Mouse (Mus musculus) forebrain, embryonic 15.5 days (tissue): ENCODE measurements around the gene Tsc22d1. TPM values are rescaled to one million over a fixed set of nuclear protein-coding genes. Genes with fewer than 3 reads are reported as not detected.

Experiments
- ATAC-seq: fragments of 200-750 bp; cut with Nextera tagmentation; replicated peaks from 2 replicates; pipeline ENCODE4 v1.8.0; 2017; ENCODE audit warnings: mild to moderate bottlenecking, moderate TSS enrichment, moderate library complexity
- H3K27ac ChIP-seq: fragments of 300-500 bp; sonication (generic); replicated peaks from 2 replicates; pipeline ENCODE4 v1.5.1; 2015; ENCODE audit warnings: mild to moderate bottlenecking, inconsistent platforms
- H3K27me3 ChIP-seq: fragments of 300-500 bp; sonication (generic); 2 replicates; pipeline ENCODE4 v1.6.1; 2015; ENCODE audit warnings: inconsistent platforms
- H3K36me3 ChIP-seq: fragments of 300-500 bp; sonication (generic); 2 replicates; pipeline ENCODE4 v1.6.1; 2015; ENCODE audit warnings: mild to moderate bottlenecking, inconsistent platforms
- H3K4me1 ChIP-seq: fragments of 300-500 bp; sonication (generic); 2 replicates; pipeline ENCODE4 v1.6.1; 2015; ENCODE audit warnings: inconsistent platforms
- H3K4me2 ChIP-seq: fragments of 300-500 bp; sonication (generic); replicated peaks from 2 replicates; pipeline ENCODE4 v1.6.1; 2015; ENCODE audit warnings: mild to moderate bottlenecking, inconsistent platforms
- H3K4me3 ChIP-seq: fragments of 300-500 bp; sonication (generic); 2 replicates; pipeline ENCODE4 v1.5.1; 2015; ENCODE audit warnings: mild to moderate bottlenecking, inconsistent platforms
- H3K9ac ChIP-seq: fragments of 300-500 bp; sonication (generic); replicated peaks from 2 replicates; pipeline ENCODE4 v1.6.1; 2015; ENCODE audit warnings: mild to moderate bottlenecking, inconsistent platforms
- H3K9me3 ChIP-seq: fragments of 300-500 bp; sonication (generic); 2 replicates; pipeline ENCODE4 v1.6.1; 2016; ENCODE audit warnings: inconsistent platforms
- WGBS: fragments of 180-500 bp; shearing (Covaris S2); methylation state at CpG from one replicate; pipeline ENCODE4 v1.1.7; 2015; ENCODE audit warnings: mixed read lengths; 5-methylcytosine and 5-hydroxymethylcytosine counted together
- polyA plus RNA-seq: library from polyadenylated mRNA; unstranded; fragments of >200 nt; fragmentation: Nextera tagmentation; extraction: Ambion mirVana; gene quantifications from 2 replicates; pipeline ENCODE4 v1.2.1, GENCODE M21; 2015

Tsc22d1 gene
- polyA plus RNA-seq, 1 experiment from 2014 or later, result 711 TPM

- no peak for ATAC-seq
Measured at GRCm38 (mm10) chr14:76507804-76508500, 93.2 kb downstream of the Tsc22d1 start.

GRCm38 (mm10) chr14:76508701-76509100 lies 93.9 kb downstream of the Tsc22d1 start:
- Histone ChIP-seq H3K27ac (no peak overlapping the region), H3K9ac (no peak overlapping the region), H3K4me3 (no peak overlapping the region), H3K4me2 (no peak overlapping the region), H3K4me1 (peaks cover 25% of the 10 kb centered on the region), H3K27me3 (no peaks in the 10 kb centered on the region), H3K9me3 (no peaks in the 10 kb centered on the region), H3K36me3 (peaks cover 19% of the 10 kb centered on the region)
- ATAC-seq, result no peak
- WGBS, result 78% methylated on average over 10 of the region's 10 CpGs

More at GRCm38 (mm10) chr14:76507804-76508500, 93.2 kb downstream of the Tsc22d1 start:
- Histone ChIP-seq H3K9ac (no peak overlapping the region), H3K27ac (no peak overlapping the region), H3K9me3 (no peaks in the 10 kb centered on the region), H3K4me3 (no peak overlapping the region), H3K4me1 (peaks cover 25% of the 10 kb centered on the region), H3K27me3 (no peaks in the 10 kb centered on the region), H3K4me2 (peak overlapping the region; percentile 91; the same call in 1 of the 2 replicates), H3K36me3 (peaks cover 19% of the 10 kb centered on the region)
- 88% methylated on average over 9 of the region's 9 CpGs for WGBS

- peaks cover 18% of the 10 kb centered on the region for H3K36me3 ChIP-seq
- H3K9me3 ChIP-seq, result no peaks in the 10 kb centered on the region
- no peak for ATAC-seq
- H3K27ac ChIP-seq, result no peak overlapping the region
- no peak overlapping the region for H3K9ac ChIP-seq
- WGBS, result 90% methylated on average over 7 of the region's 7 CpGs
- H3K4me3 ChIP-seq, result no peak overlapping the region
- peaks cover 20% of the 10 kb centered on the region for H3K4me1 ChIP-seq
- H3K4me2 ChIP-seq, result no peak overlapping the region
- no peaks in the 10 kb centered on the region for H3K27me3 ChIP-seq
Measured at GRCm38 (mm10) chr14:76511971-76512370, 97.2 kb downstream of the Tsc22d1 start.

- ATAC-seq, result 0 out of 2 replicates have a peak, but pooled peaks have one; percentile 33
- H3K27me3 ChIP-seq, result no peaks in the 10 kb centered on the region
- H3K27ac ChIP-seq, result 0 out of 2 replicates have a peak overlapping the region, but pooled peaks have one; percentile 21
- no peak overlapping the region; the same call in 1 of the 2 replicates for H3K9ac ChIP-seq
- H3K4me2 ChIP-seq, result no peak overlapping the region
- H3K36me3 ChIP-seq, result 0 out of 2 replicates have a peak, but pooled peaks cover 6% of the 10 kb centered on the region
- H3K4me3 ChIP-seq, result no peak overlapping the region
- H3K4me1 ChIP-seq, result peaks cover 8% of the 10 kb centered on the region
- no peaks in the 10 kb centered on the region for H3K9me3 ChIP-seq
- whole genome bisulfite sequencing, result 19% methylated on average over 11 of the region's 11 CpGs
Measured at GRCm38 (mm10) chr14:76513395-76514049, 98.8 kb downstream of the Tsc22d1 start.

- Histone ChIP-seq H3K9ac (no peak overlapping the region), H3K36me3 (0 out of 2 replicates have a peak, but pooled peaks cover 6% of the 10 kb centered on the region), H3K9me3 (no peaks in the 10 kb centered on the region), H3K4me1 (peaks cover 8% of the 10 kb centered on the region), H3K4me2 (no peak overlapping the region), H3K27ac (no peak overlapping the region), H3K27me3 (no peaks in the 10 kb centered on the region), H3K4me3 (no peak overlapping the region)
- WGBS, result 41% methylated on average over 6 of the region's 6 CpGs
- no peak for ATAC-seq
Measured at GRCm38 (mm10) chr14:76514050-76514585, 99.4 kb downstream of the Tsc22d1 start.

- no peaks in the 10 kb centered on the region for H3K36me3 ChIP-seq
- H3K9ac ChIP-seq, result no peak overlapping the region
- 63% methylated on average over 7 of the region's 7 CpGs for WGBS
- H3K4me3 ChIP-seq, result no peak overlapping the region
- H3K9me3 ChIP-seq, result no peaks in the 10 kb centered on the region
- no peak overlapping the region for H3K27ac ChIP-seq
- peaks cover 8% of the 10 kb centered on the region for H3K4me1 ChIP-seq
- no peaks in the 10 kb centered on the region for H3K27me3 ChIP-seq
- ATAC-seq, result no peak
- H3K4me2 ChIP-seq, result no peak overlapping the region
Measured at GRCm38 (mm10) chr14:76515620-76516019, 100.9 kb downstream of the Tsc22d1 start.

- no peak overlapping the region for H3K27ac ChIP-seq
- WGBS, result 91% methylated on average over 5 of the region's 5 CpGs
- ATAC-seq, result no peak
- H3K4me3 ChIP-seq, result no peak overlapping the region
- H3K27me3 ChIP-seq, result no peaks in the 10 kb centered on the region
- H3K4me2 ChIP-seq, result no peak overlapping the region
- no peaks in the 10 kb centered on the region for H3K9me3 ChIP-seq
- peaks cover 8% of the 10 kb centered on the region for H3K4me1 ChIP-seq
- H3K36me3 ChIP-seq, result no peaks in the 10 kb centered on the region
- H3K9ac ChIP-seq, result no peak overlapping the region
Measured at GRCm38 (mm10) chr14:76518217-76518616, 103.5 kb downstream of the Tsc22d1 start.

GRCm38 (mm10) chr14:76520606-76521005 lies 105.8 kb downstream of the Tsc22d1 start:
- H3K4me2 ChIP-seq, result no peak overlapping the region
- no peaks in the 10 kb centered on the region for H3K9me3 ChIP-seq
- H3K27ac ChIP-seq, result no peak overlapping the region
- 70% methylated on average over 4 of the region's 4 CpGs for WGBS
- no peak overlapping the region for H3K4me3 ChIP-seq
- H3K9ac ChIP-seq, result no peak overlapping the region
- ATAC-seq, result no peak
- no peaks in the 10 kb centered on the region for H3K27me3 ChIP-seq
- H3K36me3 ChIP-seq, result no peaks in the 10 kb centered on the region
- H3K4me1 ChIP-seq, result no peaks in the 10 kb centered on the region

- Histone ChIP-seq H3K27me3 (no peaks in the 10 kb centered on the region), H3K27ac (no peak overlapping the region), H3K9me3 (no peaks in the 10 kb centered on the region), H3K4me2 (no peak overlapping the region), H3K4me3 (no peak overlapping the region), H3K36me3 (no peaks in the 10 kb centered on the region), H3K4me1 (no peaks in the 10 kb centered on the region), H3K9ac (no peak overlapping the region)
- ATAC-seq, result no peak
- 98% methylated on average over 3 of the region's 3 CpGs for WGBS
Measured at GRCm38 (mm10) chr14:76521308-76521707, 106.5 kb downstream of the Tsc22d1 start.

- no peak overlapping the region for H3K9ac ChIP-seq
- H3K27me3 ChIP-seq, result no peaks in the 10 kb centered on the region
- no peak for ATAC-seq
- no peak overlapping the region for H3K4me2 ChIP-seq
- WGBS, result 89% methylated on average over 1 of the region's 1 CpGs
- H3K27ac ChIP-seq, result no peak overlapping the region
- H3K9me3 ChIP-seq, result no peaks in the 10 kb centered on the region
- H3K36me3 ChIP-seq, result no peaks in the 10 kb centered on the region
- H3K4me1 ChIP-seq, result no peaks in the 10 kb centered on the region
- H3K4me3 ChIP-seq, result no peak overlapping the region
Measured at GRCm38 (mm10) chr14:76523344-76523743, 108.6 kb downstream of the Tsc22d1 start.

- 91% methylated on average over 6 of the region's 6 CpGs for WGBS
- ATAC-seq, result no peak
- H3K36me3 ChIP-seq, result no peaks in the 10 kb centered on the region
- H3K27me3 ChIP-seq, result no peaks in the 10 kb centered on the region
- no peaks in the 10 kb centered on the region for H3K4me1 ChIP-seq
- no peak overlapping the region for H3K4me3 ChIP-seq
- H3K9me3 ChIP-seq, result no peaks in the 10 kb centered on the region
- H3K27ac ChIP-seq, result no peak overlapping the region
- H3K4me2 ChIP-seq, result no peak overlapping the region
- H3K9ac ChIP-seq, result no peak overlapping the region
Measured at GRCm38 (mm10) chr14:76526467-76526866, 111.7 kb downstream of the Tsc22d1 start.

- 95% methylated on average over 20 of the region's 20 CpGs for WGBS
- Histone ChIP-seq H3K36me3 (no peaks in the 10 kb centered on the region), H3K4me3 (no peak overlapping the region), H3K4me2 (no peak overlapping the region), H3K4me1 (no peaks in the 10 kb centered on the region; the same call in 1 of the 2 replicates), H3K27ac (no peak overlapping the region), H3K27me3 (no peaks in the 10 kb centered on the region), H3K9ac (no peak overlapping the region), H3K9me3 (no peaks in the 10 kb centered on the region)
- ATAC-seq, result no peak
Measured at GRCm38 (mm10) chr14:76527030-76527719, 112.4 kb downstream of the Tsc22d1 start.
